Mouse (Mus musculus) ovary, postnatal 10 days (tissue): ENCODE results near the gene Zfp385b.

ENCODE experiments used
- DNase-seq: peaks from one replicate; pipeline ENCODE4 v3.0.0; 2022; ENCODE audit warnings: low spot score

Zfp385b gene

GRCm38 (mm10) chr2:77379332-77379731 is 440.1 kb downstream of the Zfp385b start:
- DNase-seq: no peak

DNA sequence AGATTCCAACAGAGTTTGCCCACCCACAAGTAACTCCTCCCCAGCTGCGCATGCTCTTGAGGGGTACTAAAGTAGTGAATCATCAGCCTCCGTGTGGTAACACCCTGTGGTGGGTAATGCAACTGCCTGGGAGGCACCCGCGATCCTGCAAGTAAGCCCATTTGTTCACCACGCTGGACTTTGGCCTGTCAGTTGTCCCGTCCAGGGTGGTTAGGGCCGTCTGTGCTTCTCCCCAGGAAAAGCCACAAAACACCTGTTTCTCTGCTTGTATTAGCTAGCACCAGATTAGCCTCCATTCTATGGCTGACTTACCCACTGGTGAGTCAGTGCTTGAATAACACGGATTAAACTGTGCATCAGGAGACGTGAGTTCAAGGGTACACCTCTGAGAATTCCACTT is 442.6 kb downstream of the Zfp385b start:
- no peak for DNase-seq

- no peak for DNase-seq
These were observed 444.3 kb downstream of the Zfp385b start for GRCm38 (mm10) chr2:77375155-77375554.

- DNase-seq: no peak
These were observed 450.3 kb downstream of the Zfp385b start for GRCm38 (mm10) chr2:77369174-77369573.
